Mouse (Mus musculus) hindlimb bud, embryonic 11.5 days (tissue): ENCODE results near the gene Spns3.

Source experiments
- DNase-seq: peaks from one replicate; pipeline ENCODE4 v3.0.0-alpha.2; 2012; ENCODE audit warnings: low read depth, low spot score; ENCODE audit errors: extremely low spot score

The Spns3 gene

GRCm38 (mm10) chr11:72485960-72486359, 64.3 kb downstream of the Spns3 start:
- no peak for DNase-seq

GRCm38 (mm10) chr11:72485157-72485556, 65.1 kb downstream of the Spns3 start:
- no peak for DNase-seq

GRCm38 (mm10) chr11:72484549-72484948, 65.8 kb downstream of the Spns3 start:
- no peak for DNase-seq

GRCm38 (mm10) chr11:72481952-72482351, 68.4 kb downstream of the Spns3 start:
- no peak for DNase-seq

GRCm38 (mm10) chr11:72481313-72481712, 69.0 kb downstream of the Spns3 start:
- no peak for DNase-seq

GRCm38 (mm10) chr11:72479499-72479898, 70.8 kb downstream of the Spns3 start:
- DNase-seq: no peak

GRCm38 (mm10) chr11:72478228-72478627, 72.1 kb downstream of the Spns3 start:
- DNase-seq: no peak

- DNase-seq: no peak
Observed at GRCm38 (mm10) chr11:72477653-72478052, 72.7 kb downstream of the Spns3 start.

GRCm38 (mm10) chr11:72477182-72477581, 73.1 kb downstream of the Spns3 start:
- no peak for DNase-seq

- DNase-seq: no peak
Observed at GRCm38 (mm10) chr11:72476074-72476625, 74.2 kb downstream of the Spns3 start.

GRCm38 (mm10) chr11:72475408-72475807, 74.9 kb downstream of the Spns3 start:
- DNase-seq: no peak

- no peak for DNase-seq
Observed at GRCm38 (mm10) chr11:72474926-72475325, 75.4 kb downstream of the Spns3 start.

- no peak for DNase-seq
Observed at GRCm38 (mm10) chr11:72473540-72473939, 76.8 kb downstream of the Spns3 start.

GRCm38 (mm10) chr11:72471381-72471780, 78.9 kb downstream of the Spns3 start:
- no peak for DNase-seq

GRCm38 (mm10) chr11:72470004-72470403, 80.3 kb downstream of the Spns3 start:
- no peak for DNase-seq

- no peak for DNase-seq
Observed at GRCm38 (mm10) chr11:72469217-72469616, 81.1 kb downstream of the Spns3 start.

GRCm38 (mm10) chr11:72468525-72468924, 81.8 kb downstream of the Spns3 start:
- DNase-seq: no peak

GRCm38 (mm10) chr11:72466694-72467507, 83.4 kb downstream of the Spns3 start:
- no peak for DNase-seq

GRCm38 (mm10) chr11:72465978-72466693, 84.2 kb downstream of the Spns3 start:
- no peak for DNase-seq

- no peak for DNase-seq
Observed at GRCm38 (mm10) chr11:72464821-72465220, 85.5 kb downstream of the Spns3 start.

- DNase-seq: no peak
Observed at GRCm38 (mm10) chr11:72461500-72461981, 88.8 kb downstream of the Spns3 start.

GRCm38 (mm10) chr11:72458502-72458901, 91.8 kb downstream of the Spns3 start:
- DNase-seq: no peak
